Mouse (Mus musculus): ENCODE measurements around the gene Cfap99.

GRCm38 (mm10) chr5:34273251-34273681 lies 15.1 kb upstream of the Cfap99 start:
- TF ChIP-seq POLR2A (IDR thresholded peaks at IDR 0.05; ENCODE audit: control insufficient read depth in 1 of 2, insufficient read depth in 1 of 2, low read depth in 1 of 2, low read length in 2 of 2, poor library complexity in 1 of 2): no peak
- no peak for TF ChIP-seq MEF2A (IDR thresholded peaks at IDR 0.05; ENCODE audit: extremely low read depth, insufficient replicate concordance, low read depth, low read length, poor library complexity, severe bottlenecking)
- no peak for TF ChIP-seq MYC (IDR thresholded peaks at IDR 0.05; ENCODE audit: low read depth, low read length)
- TF ChIP-seq MAZ (IDR thresholded peaks at IDR 0.05; ENCODE audit: low read depth, low read length): no peak
- no peak for TF ChIP-seq MAFK (IDR thresholded peaks at IDR 0.05; ENCODE audit: borderline replicate concordance, low read depth, low read length)
- TF ChIP-seq SIN3A (IDR thresholded peaks at IDR 0.05; ENCODE audit: low read length): no peak
- no peak for TF ChIP-seq CTCF (IDR thresholded peaks at IDR 0.05 in 2 of 3, conservative IDR thresholded peaks at IDR 0.05 in 1 of 3; ENCODE audit: control insufficient read depth in 1 of 3, insufficient read depth in 1 of 3, low read depth in 2 of 3, low read length in 3 of 3, poor library complexity in 1 of 3, severe bottlenecking in 1 of 3)
- no peak for TF ChIP-seq TBP (IDR thresholded peaks at IDR 0.05; ENCODE audit: low read depth, low read length)
- no peak for TF ChIP-seq TCF12 (IDR thresholded peaks at IDR 0.05; ENCODE audit: low read depth, low read length)
- TF ChIP-seq MAX (IDR thresholded peaks at IDR 0.05; ENCODE audit: low read length): no peak
- TF ChIP-seq RCOR1 (IDR thresholded peaks at IDR 0.05; ENCODE audit: low read depth, low read length): no peak
- no peak for TF ChIP-seq GATA1 (IDR thresholded peaks at IDR 0.05; ENCODE audit: low read depth, low read length)
- TF ChIP-seq EP300 (IDR thresholded peaks at IDR 0.05; ENCODE audit: low read depth in 1 of 2, low read length in 2 of 2): no peak
